Mouse (Mus musculus) neural tube, embryonic 11.5 days (tissue): ENCODE measurements around the gene Lhx3. TPM values are rescaled to one million over a fixed set of nuclear protein-coding genes. Genes with fewer than 3 reads are reported as not detected.
A peak's percentile ranks its signal among the peaks of the same experiment; 100 is the strongest.

Experiments
- ATAC-seq: fragments of 200-750 bp; cut with Nextera tagmentation; 2 replicates; pipeline ENCODE4 v1.8.0; 2017; ENCODE audit warnings: moderate number of reproducible peaks, mild to moderate bottlenecking, moderate TSS enrichment, moderate library complexity; ENCODE audit not compliant: insufficient read depth, low FRiP score, low TSS enrichment
- DNase-seq: peaks from one replicate; pipeline ENCODE4 v3.0.0-alpha.2; 2015; ENCODE audit warnings: low spot score
- H3K27ac ChIP-seq: fragments of 300-500 bp; sonication (generic); 2 replicates; pipeline ENCODE4 v1.5.1; 2014; ENCODE audit warnings: low read depth, mild to moderate bottlenecking, low read length
- H3K27me3 ChIP-seq: fragments of 300-500 bp; sonication (generic); 2 replicates; pipeline ENCODE4 v1.6.1; 2014; ENCODE audit warnings: mild to moderate bottlenecking, low read length, mixed read lengths; ENCODE audit not compliant: control insufficient read depth, insufficient read depth
- H3K36me3 ChIP-seq: fragments of 300-500 bp; sonication (generic); 2 replicates; pipeline ENCODE4 v1.6.1; 2014; ENCODE audit warnings: mild to moderate bottlenecking, low read length, moderate library complexity, mixed read lengths; ENCODE audit not compliant: control insufficient read depth, insufficient read depth
- H3K4me1 ChIP-seq: fragments of 300-500 bp; sonication (generic); 2 replicates; pipeline ENCODE4 v1.6.1; 2014; ENCODE audit warnings: low read length, mixed read lengths; ENCODE audit not compliant: control insufficient read depth, insufficient read depth
- H3K4me2 ChIP-seq: fragments of 300-500 bp; sonication (generic); 2 replicates; pipeline ENCODE4 v1.6.1; 2014; ENCODE audit warnings: low read depth, mild to moderate bottlenecking, moderate library complexity
- H3K4me3 ChIP-seq: fragments of 300-500 bp; sonication (generic); 2 replicates; pipeline ENCODE4 v1.5.1; 2014; ENCODE audit warnings: low read depth, low read length
- H3K9ac ChIP-seq: fragments of 300-500 bp; sonication (generic); 2 replicates; pipeline ENCODE4 v1.6.1; 2014; ENCODE audit warnings: mild to moderate bottlenecking, low read length
- H3K9me3 ChIP-seq: fragments of 300-500 bp; sonication (generic); 2 replicates; pipeline ENCODE4 v1.6.1; 2016; ENCODE audit warnings: low read length; ENCODE audit not compliant: control insufficient read depth
- WGBS: fragments of 180-500 bp; shearing (Covaris S2); extraction: QIAGEN DNeasy Blood & Tissue Kit; methylation state at CpG from one replicate; pipeline ENCODE4 v1.1.7; 2014; 5-methylcytosine and 5-hydroxymethylcytosine counted together
- polyA plus RNA-seq: library from polyadenylated mRNA; unstranded; fragments of >200 nt; fragmentation: Nextera tagmentation; extraction: Ambion mirVana; gene quantifications from 2 replicates; pipeline ENCODE4 v1.2.1, GENCODE M21; 2014

The Lhx3 gene
- polyA plus RNA-seq, result 19.6 and 25.3 TPM in 2 replicates

GRCm38 (mm10) chr2:26208126-26208789 lies at the start of gene Lhx3:
Gene Lhx3, minus strand, starts transcription at chr2:26208289.
- Histone ChIP-seq H3K36me3 (peaks cover 13% of the 10 kb centered on the region), H3K4me3 (0 out of 2 replicates have a peak within 1 kb of the TSS, but pooled peaks have one; percentile 8), H3K27ac (no peak within 1 kb of the TSS), H3K27me3 (peaks cover 48% of the 10 kb centered on the region), H3K9ac (no peak within 1 kb of the TSS), H3K9me3 (no peaks in the 10 kb centered on the region), H3K4me2 (0 out of 2 replicates have a peak within 1 kb of the TSS, but pooled peaks have one; percentile 7), H3K4me1 (peaks cover 20% of the 10 kb centered on the region)
- DNase-seq, result peak; percentile 90
- WGBS, result 6% methylated on average over 19 of the region's 19 CpGs
- no peak for ATAC-seq

DNA sequence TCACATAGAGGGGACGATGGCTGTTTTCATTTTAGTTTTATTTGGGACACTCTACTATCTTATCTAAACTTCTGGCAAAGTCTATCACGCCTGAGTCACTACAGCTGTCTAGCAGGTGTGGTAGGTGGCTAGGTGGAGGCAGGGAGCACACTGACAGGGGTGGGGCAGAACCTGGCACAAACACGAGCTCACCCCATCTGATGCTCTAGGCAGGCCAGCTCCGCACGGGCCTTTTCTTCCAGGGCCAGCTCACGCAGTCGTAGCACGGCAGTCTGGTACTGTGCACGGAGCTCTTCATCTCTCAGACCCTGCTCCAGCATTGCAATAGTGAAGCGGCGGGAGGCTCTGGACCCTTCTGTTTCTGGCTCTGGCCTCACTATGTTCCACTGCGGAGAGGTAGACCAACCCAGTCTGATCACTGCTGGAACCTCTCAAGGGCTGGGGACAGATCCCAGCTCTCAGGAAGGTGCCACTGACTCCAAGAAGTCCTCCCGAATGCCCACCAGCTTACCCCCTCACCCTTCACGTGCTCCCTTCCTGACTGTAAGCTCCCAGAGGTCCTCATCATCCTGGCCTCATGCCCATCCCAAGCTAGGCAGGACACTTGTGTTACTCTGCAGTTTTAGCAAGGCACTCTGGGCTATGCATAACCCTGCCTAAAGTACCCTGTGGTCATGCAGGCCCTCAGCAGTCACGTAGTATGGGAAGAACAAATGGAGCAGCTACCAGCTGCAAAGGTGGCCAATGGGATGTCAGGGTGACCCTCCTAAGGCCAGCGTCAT lies 49.4 kb upstream of the Lhx3 start:
- 88% methylated on average over 16 of the region's 16 CpGs for WGBS

GRCm38 (mm10) chr2:26254816-26255215 lies 46.7 kb upstream of the Lhx3 start:
- 63% methylated on average over 4 of the region's 4 CpGs for WGBS
- H3K36me3 ChIP-seq, result no peaks in the 10 kb centered on the region

More for the DNA sequence above, 49.4 kb upstream of the Lhx3 start:
- ATAC-seq (no peak), DNase-seq (no peak)
- no peaks in the 10 kb centered on the region for H3K9me3 ChIP-seq
- no peaks in the 10 kb centered on the region for H3K27me3 ChIP-seq
- no peak overlapping the region for H3K27ac ChIP-seq
- H3K9ac ChIP-seq, result no peak overlapping the region
- no peaks in the 10 kb centered on the region for H3K4me1 ChIP-seq
- H3K36me3 ChIP-seq, result no peaks in the 10 kb centered on the region
- H3K4me2 ChIP-seq, result no peak overlapping the region
- no peak overlapping the region for H3K4me3 ChIP-seq

GRCm38 (mm10) chr2:26252514-26253206 lies 44.6 kb upstream of the Lhx3 start:
- H3K4me2 ChIP-seq, result no peak overlapping the region
- ATAC-seq (no peak), DNase-seq (no peak)
- no peaks in the 10 kb centered on the region for H3K4me1 ChIP-seq
- H3K9ac ChIP-seq, result no peak overlapping the region
- no peaks in the 10 kb centered on the region for H3K9me3 ChIP-seq
- H3K4me3 ChIP-seq, result no peak overlapping the region
- H3K27me3 ChIP-seq, result no peaks in the 10 kb centered on the region
- H3K27ac ChIP-seq, result no peak overlapping the region
- H3K36me3 ChIP-seq, result no peaks in the 10 kb centered on the region
- WGBS, result 70% methylated on average over 8 of the region's 8 CpGs

More at GRCm38 (mm10) chr2:26254816-26255215, 46.7 kb upstream of the Lhx3 start:
- H3K4me3 ChIP-seq, result no peak overlapping the region
- no peak overlapping the region for H3K9ac ChIP-seq
- ATAC-seq (no peak), DNase-seq (no peak)
- H3K4me1 ChIP-seq, result no peaks in the 10 kb centered on the region
- H3K27me3 ChIP-seq, result no peaks in the 10 kb centered on the region
- no peak overlapping the region for H3K27ac ChIP-seq
- H3K4me2 ChIP-seq, result no peak overlapping the region
- no peaks in the 10 kb centered on the region for H3K9me3 ChIP-seq

- Histone ChIP-seq H3K4me2 (no peak overlapping the region), H3K27me3 (no peaks in the 10 kb centered on the region), H3K4me3 (no peak overlapping the region), H3K9me3 (no peaks in the 10 kb centered on the region), H3K27ac (no peak overlapping the region), H3K36me3 (no peaks in the 10 kb centered on the region), H3K4me1 (no peaks in the 10 kb centered on the region), H3K9ac (no peak overlapping the region)
- ATAC-seq, result no peak
- DNase-seq, result no peak
- 67% methylated on average over 3 of the region's 3 CpGs for WGBS
Observed at GRCm38 (mm10) chr2:26247531-26247930, 39.4 kb upstream of the Lhx3 start.

DNA sequence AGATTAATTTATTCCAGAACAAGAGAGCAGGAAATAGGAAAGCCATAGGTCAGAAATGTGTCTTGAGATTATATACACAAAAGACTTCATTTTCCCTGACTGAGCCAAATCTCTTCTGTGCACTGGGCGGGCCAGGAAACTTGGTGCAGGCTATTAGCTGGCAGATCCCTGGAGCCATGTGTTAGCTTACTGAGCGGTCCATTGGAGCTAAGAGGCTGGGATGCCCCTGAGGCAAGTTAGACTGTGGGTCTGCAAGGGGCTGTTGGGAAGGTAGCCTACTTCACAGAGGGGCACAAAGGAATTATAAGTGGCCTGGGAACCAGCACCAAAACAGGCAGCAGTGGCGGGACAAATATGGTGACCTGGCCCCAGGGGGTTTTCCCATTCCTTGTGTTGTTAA lies 32.8 kb upstream of the Lhx3 start:
- H3K9me3 ChIP-seq, result no peaks in the 10 kb centered on the region
- DNase-seq, result no peak
- no peak overlapping the region for H3K27ac ChIP-seq
- H3K27me3 ChIP-seq, result no peaks in the 10 kb centered on the region
- no peak for ATAC-seq
- 74% methylated on average over 3 of the region's 3 CpGs for WGBS
- H3K4me1 ChIP-seq, result peaks cover 11% of the 10 kb centered on the region
- no peak overlapping the region for H3K4me3 ChIP-seq
- H3K4me2 ChIP-seq, result no peak overlapping the region
- no peak overlapping the region for H3K9ac ChIP-seq
- no peaks in the 10 kb centered on the region for H3K36me3 ChIP-seq

GRCm38 (mm10) chr2:26240330-26240729 lies 32.2 kb upstream of the Lhx3 start:
- H3K9me3 ChIP-seq, result no peaks in the 10 kb centered on the region
- no peak overlapping the region for H3K27ac ChIP-seq
- WGBS, result 55% methylated on average over 9 of the region's 9 CpGs
- no peak overlapping the region for H3K9ac ChIP-seq
- H3K4me2 ChIP-seq, result no peak overlapping the region
- no peaks in the 10 kb centered on the region for H3K27me3 ChIP-seq
- H3K4me3 ChIP-seq, result no peak overlapping the region
- no peak for DNase-seq
- ATAC-seq, result no peak
- no peaks in the 10 kb centered on the region for H3K36me3 ChIP-seq
- peaks cover 11% of the 10 kb centered on the region for H3K4me1 ChIP-seq

DNA sequence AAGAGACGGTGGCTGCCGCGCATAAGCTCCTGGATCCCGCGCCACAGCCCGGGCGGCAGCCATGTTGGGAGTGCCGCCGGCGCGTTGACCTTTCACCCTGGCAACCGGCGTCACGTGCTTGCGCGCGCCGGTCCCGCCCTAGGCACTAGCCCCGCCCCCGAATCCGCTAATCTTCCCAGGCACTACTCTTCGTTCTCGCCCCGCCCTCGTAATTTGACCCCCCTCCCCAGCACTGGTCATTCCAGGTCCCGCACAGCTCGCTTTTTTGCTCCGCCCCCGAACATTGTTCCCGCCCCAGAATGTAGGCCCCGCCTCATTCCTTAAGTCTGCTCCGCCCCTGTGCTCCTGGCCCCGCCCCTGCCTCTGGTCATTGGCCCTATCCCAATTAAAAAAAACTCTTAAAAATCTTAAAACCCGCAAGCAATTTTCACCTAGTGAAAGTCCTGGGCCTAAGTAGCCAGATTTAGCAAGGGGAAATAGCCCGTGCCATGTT lies 29.2 kb upstream of the Lhx3 start, which contains the start of gene Qsox2:
Qsox2 (minus strand) TSS at position 236 of the 493 bp plus-strand sequence.
- peak within 1 kb of the TSS; percentile 88 for H3K4me2 ChIP-seq
- H3K4me1 ChIP-seq, result peaks cover 16% of the 10 kb centered on the region
- H3K27me3 ChIP-seq, result no peaks in the 10 kb centered on the region
- H3K9ac ChIP-seq, result peak within 1 kb of the TSS; percentile 91
- ATAC-seq (peak; percentile 83), DNase-seq (peak; percentile 95)
- no peaks in the 10 kb centered on the region for H3K9me3 ChIP-seq
- peak within 1 kb of the TSS; percentile 94 for H3K4me3 ChIP-seq
- no peaks in the 10 kb centered on the region for H3K36me3 ChIP-seq
- peak within 1 kb of the TSS; percentile 73; the same call in 1 of the 2 replicates for H3K27ac ChIP-seq
- WGBS, result 2% methylated on average over 25 of the region's 36 CpGs
